11 mouse cellular contexts compared by ENCODE assay signal in genomic region chr9:86661679-86662078, GRCm38 (mm10). TPM values are rescaled to one million over a fixed set of nuclear protein-coding genes. Genes with fewer than 3 reads are reported as not detected.
DNase-seq lines count a peak whose midpoint lies in the region; ATAC-seq lines count a peak whose summit lies in the region.
"Had no signal": no experiment of that assay in that cellular context is flagged by ENCODE, and none has a peak within 500 bp of the region (broad histone marks: within the 10 kb centered on the region; RNA-seq: fewer than 3 reads in every experiment).

No protein-coding gene starts in this region.

- DNase-seq in left cerebral cortex, postnatal 14 days (ENCODE audit: low spot score in 2 of 2): peak; percentile 28 to 39
- no peak for DNase-seq in left cerebral cortex, postnatal 36 days (ENCODE audit: low spot score in 2 of 2)
- DNase-seq in B cell, adult 2 months: peak; percentile 26 to 34
- DNase-seq in ES-CJ7 (ENCODE audit: low read depth, low spot score): peak; percentile 83
- peak; percentile 27 for DNase-seq in embryo, embryonic 9.5 days (ENCODE audit: extremely low spot score)
- no peak for DNase-seq in T-cell, adult 2 months (ENCODE audit: low spot score)
- DNase-seq in ovary, adult 18-20 months (ENCODE audit: low spot score): no peak

- no peaks in the 10 kb centered on the region for H3K36me3 ChIP-seq in kidney, embryonic 16.5 days (ENCODE audit: insufficient read depth, low read length)
- H3K36me3 ChIP-seq: forebrain, embryonic 15.5 days; hindbrain, embryonic 15.5 days; limb, embryonic 12.5 days had no signal

- H3K9me3 ChIP-seq in kidney, embryonic 16.5 days (ENCODE audit: low read length): 0 out of 2 replicates have a peak, but pooled peaks cover 4% of the 10 kb centered on the region
- H3K9me3 ChIP-seq: forebrain, embryonic 15.5 days; hindbrain, embryonic 15.5 days had no signal

- WGBS in kidney, embryonic 16.5 days: 95% methylated on average over 6 of the region's 6 CpGs

- H3K27me3 ChIP-seq in kidney, embryonic 16.5 days (ENCODE audit: insufficient read depth, low read length): no peaks in the 10 kb centered on the region
- H3K27me3 ChIP-seq: forebrain, embryonic 15.5 days; hindbrain, embryonic 15.5 days; limb, embryonic 12.5 days had no signal

- intact Hi-C loops in left cerebral cortex, postnatal 14 days (cut with DNase I): no loop called here
- intact Hi-C loops in left cerebral cortex, postnatal 36 days (cut with DNase I): no loop called here

- H3K27ac ChIP-seq in kidney, embryonic 16.5 days (ENCODE audit: low read length): no peak overlapping the region
- H3K27ac ChIP-seq: forebrain, embryonic 15.5 days; hindbrain, embryonic 15.5 days; limb, embryonic 12.5 days had no signal

- no peak overlapping the region for H3K4me3 ChIP-seq in kidney, embryonic 16.5 days (ENCODE audit: low read length)
- H3K4me3 ChIP-seq: forebrain, embryonic 15.5 days; hindbrain, embryonic 15.5 days; limb, embryonic 12.5 days had no signal

- H3K9ac ChIP-seq in kidney, embryonic 16.5 days (replicated peaks; ENCODE audit: low read length): no peak overlapping the region
- H3K9ac ChIP-seq: forebrain, embryonic 15.5 days; hindbrain, embryonic 15.5 days; limb, embryonic 12.5 days had no signal

- no peaks in the 10 kb centered on the region for H3K4me1 ChIP-seq in kidney, embryonic 16.5 days (ENCODE audit: insufficient read depth, low read length)
- H3K4me1 ChIP-seq: forebrain, embryonic 15.5 days; hindbrain, embryonic 15.5 days had no signal

- H3K4me2 ChIP-seq in kidney, embryonic 16.5 days (replicated peaks; ENCODE audit: low read depth, low read length): no peak overlapping the region
- H3K4me2 ChIP-seq: forebrain, embryonic 15.5 days; hindbrain, embryonic 15.5 days; limb, embryonic 12.5 days had no signal

- no peak for ATAC-seq in kidney, embryonic 16.5 days (ENCODE audit: low FRiP score, low TSS enrichment)
- ATAC-seq: forebrain, embryonic 15.5 days had no signal

RNA-seq across cellular contexts. Expression of gene Me1, which starts 34.1 kb away (rescaled TPM):
- total RNA-seq in left cerebral cortex, postnatal 14 days (2021): 10 to 100 TPM; 54.6 to 58.3 TPM
- 10 to 100 TPM; 46.3 to 57.0 TPM for total RNA-seq in left cerebral cortex, postnatal 36 days (2021)
- 11.6 and 16.1 TPM in 2 replicates for polyA plus RNA-seq in kidney, embryonic 16.5 days (2015; fragmentation: Nextera tagmentation; extraction: Ambion mirVana)

Comparison
In these comparisons a context has a peak if more than half of its experiments do, and no peak if none do; other contexts are left out.
1. DNase-seq: peak in left cerebral cortex, postnatal 14 days (2 of 2), B cell, adult 2 months (2 of 2), ES-CJ7 (single experiment) and embryo, embryonic 9.5 days (single experiment); none in left cerebral cortex, postnatal 36 days (0 of 2), T-cell, adult 2 months (single experiment) and ovary, adult 18-20 months (single experiment).